8 mouse cellular contexts compared by ENCODE assay signal in genomic region chr1:181150827-181151534, GRCm38 (mm10). TPM values are rescaled to one million over a fixed set of nuclear protein-coding genes. Genes with fewer than 3 reads are reported as not detected.
DNase-seq lines count a peak whose midpoint lies in the region; ATAC-seq and TF ChIP-seq lines count a peak whose summit lies in the region.

No protein-coding gene starts in this region.

- H3K4me3 ChIP-seq in bone marrow macrophage, adult 2 months (ENCODE audit: insufficient read depth, low read length): peak overlapping the region; percentile 72
- peak overlapping the region; percentile 81 for H3K4me3 ChIP-seq in embryonic fibroblast, embryonic 13.5 days (ENCODE audit: insufficient read depth, low read length)
- peak overlapping the region; percentile 87 for H3K4me3 ChIP-seq in heart, embryonic 11.5 days (ENCODE audit: low read depth, low read length)
- peak overlapping the region; percentile 65 for H3K4me3 ChIP-seq in kidney, embryonic 16.5 days (ENCODE audit: low read length)
- H3K4me3 ChIP-seq in liver, adult 2 months (ENCODE audit: insufficient read depth, low read depth, low read length): peak overlapping the region; percentile 93
- H3K4me3 ChIP-seq in myocyte: peak overlapping the region; percentile 36

- peak overlapping the region; percentile 94 for H3K9ac ChIP-seq in heart, embryonic 11.5 days (ENCODE audit: low read depth, low read length)
- peak overlapping the region; percentile 77 for H3K9ac ChIP-seq in kidney, embryonic 16.5 days (replicated peaks; ENCODE audit: low read length)
- H3K9ac ChIP-seq in liver, adult 2 months (ENCODE audit: low read depth, low read length): peak overlapping the region; percentile 91

- DNase-seq in A20 (ENCODE audit: low read depth, low spot score): peak; percentile 92
- peak; percentile 75 for DNase-seq in liver, adult 2 months (ENCODE audit: extremely low read depth, low read depth, low spot score)
- DNase-seq in splenic B cell, adult 2 months (ENCODE audit: low read depth, low spot score): peak; percentile 92

- H3ac ChIP-seq in myocyte (ENCODE audit: control insufficient read depth, insufficient read length): peak overlapping the region; percentile 64

- peaks cover 10% of the 10 kb centered on the region; the same call in 1 of the 2 replicates for H3K79me2 ChIP-seq in liver, adult 2 months (ENCODE audit: control insufficient read depth, insufficient read depth, low read length)
- peaks cover 49% of the 10 kb centered on the region for H3K79me2 ChIP-seq in myocyte (ENCODE audit: control insufficient read depth, insufficient read depth)

- peak; percentile 90 for ATAC-seq in heart, embryonic 11.5 days (replicated peaks; ENCODE audit: insufficient number of reproducible peaks, low FRiP score, low TSS enrichment)
- ATAC-seq in kidney, embryonic 16.5 days (ENCODE audit: low FRiP score, low TSS enrichment): peak; percentile 93

- no peak for TF ChIP-seq CTCF in bone marrow macrophage, adult 2 months (IDR thresholded peaks at IDR 0.05; ENCODE audit: low read depth, low read length)
- no peak for TF ChIP-seq CTCF in embryonic fibroblast, embryonic 13.5 days (IDR thresholded peaks at IDR 0.05; ENCODE audit: borderline replicate concordance, insufficient read depth, low read length)
- no peak for TF ChIP-seq CTCF in liver, adult 2 months (IDR thresholded peaks at IDR 0.05; ENCODE audit: low read depth, low read length)

- H3K27me3 ChIP-seq in heart, embryonic 11.5 days (ENCODE audit: control insufficient read depth, insufficient read depth, low read length): no peaks in the 10 kb centered on the region
- no peaks in the 10 kb centered on the region for H3K27me3 ChIP-seq in kidney, embryonic 16.5 days (ENCODE audit: insufficient read depth, low read length)
- H3K27me3 ChIP-seq in liver, adult 2 months (ENCODE audit: control insufficient read depth, insufficient read depth, low read length): no peaks in the 10 kb centered on the region
- no peaks in the 10 kb centered on the region for H3K27me3 ChIP-seq in myocyte (ENCODE audit: control insufficient read depth, insufficient read depth, insufficient read length)
- no peaks in the 10 kb centered on the region for H3K27me3 ChIP-seq in splenic B cell, adult 2 months (ENCODE audit: control insufficient read depth, insufficient read depth, low read length, poor library complexity, severe bottlenecking)

- peaks cover 4% of the 10 kb centered on the region; the same call in 1 of the 2 replicates for H3K36me3 ChIP-seq in heart, embryonic 11.5 days (ENCODE audit: control insufficient read depth, insufficient read depth, low read length)
- peaks cover 13% of the 10 kb centered on the region for H3K36me3 ChIP-seq in kidney, embryonic 16.5 days (ENCODE audit: insufficient read depth, low read length)
- no peaks in the 10 kb centered on the region for H3K36me3 ChIP-seq in liver, adult 2 months (ENCODE audit: control insufficient read depth, insufficient read depth, low read length)
- peaks cover 17% of the 10 kb centered on the region for H3K36me3 ChIP-seq in myocyte (ENCODE audit: control insufficient read depth, insufficient read depth)
- H3K36me3 ChIP-seq in splenic B cell, adult 2 months (ENCODE audit: control insufficient read depth, insufficient read depth, low read length, poor library complexity, severe bottlenecking): 0 out of 2 replicates have a peak, but pooled peaks cover 3% of the 10 kb centered on the region

- WGBS in heart, embryonic 11.5 days (ENCODE audit: insufficient replicate concordance): under 1% methylated on average over 50 of the region's 59 CpGs
- under 1% methylated on average over 45 of the region's 59 CpGs for WGBS in kidney, embryonic 16.5 days
- WGBS in liver, adult 2 months: under 1% methylated on average over 59 of the region's 59 CpGs

- H3K4me1 ChIP-seq in bone marrow macrophage, adult 2 months (ENCODE audit: control insufficient read depth, insufficient read depth, low read length): peaks cover 12% of the 10 kb centered on the region
- H3K4me1 ChIP-seq in embryonic fibroblast, embryonic 13.5 days (ENCODE audit: control insufficient read depth, insufficient read depth, low read length): peaks cover 4% of the 10 kb centered on the region; the same call in 1 of the 2 replicates
- H3K4me1 ChIP-seq in heart, embryonic 11.5 days (ENCODE audit: control insufficient read depth, insufficient read depth, low read length): peaks cover 4% of the 10 kb centered on the region; the same call in 1 of the 2 replicates
- H3K4me1 ChIP-seq in kidney, embryonic 16.5 days (ENCODE audit: insufficient read depth, low read length): peaks cover 10% of the 10 kb centered on the region
- H3K4me1 ChIP-seq in liver, adult 2 months (ENCODE audit: control insufficient read depth, insufficient read depth, low read length): peaks cover 2% of the 10 kb centered on the region; the same call in 1 of the 2 replicates

- H3K27ac ChIP-seq in bone marrow macrophage, adult 2 months (ENCODE audit: insufficient read depth, low read depth, low read length): peak overlapping the region; percentile 46
- H3K27ac ChIP-seq in embryonic fibroblast, embryonic 13.5 days (ENCODE audit: insufficient read depth, low read length): peak overlapping the region; percentile 42; the same call in 1 of the 2 replicates
- peak overlapping the region; percentile 79 for H3K27ac ChIP-seq in heart, embryonic 11.5 days (ENCODE audit: low read depth, low read length)
- H3K27ac ChIP-seq in kidney, embryonic 16.5 days (ENCODE audit: low read length): peak overlapping the region; percentile 64
- no peak overlapping the region for H3K27ac ChIP-seq in liver, adult 2 months (replicated peaks; ENCODE audit: insufficient read depth, low read depth, low read length)

- no peak for TF ChIP-seq POLR2A in bone marrow macrophage, adult 2 months (IDR thresholded peaks at IDR 0.05; ENCODE audit: borderline replicate concordance, low read depth, low read length)
- peak; percentile 92 for TF ChIP-seq POLR2A in embryonic fibroblast, embryonic 13.5 days (IDR thresholded peaks at IDR 0.05; ENCODE audit: low read depth, low read length)
- TF ChIP-seq POLR2A in liver, adult 2 months (IDR thresholded peaks at IDR 0.05; ENCODE audit: extremely low read depth, insufficient read depth, low read length): 0 out of 2 replicates have a peak, but pooled peaks have one; percentile 12
- TF ChIP-seq POLR2A in myocyte (IDR thresholded peaks at IDR 0.05; ENCODE audit: insufficient read length, low read depth): peak; percentile 93

- H3K4me2 ChIP-seq in heart, embryonic 11.5 days: peak overlapping the region; percentile 79
- H3K4me2 ChIP-seq in kidney, embryonic 16.5 days (replicated peaks; ENCODE audit: low read depth, low read length): peak overlapping the region; percentile 68
- H3K4me2 ChIP-seq in myocyte (ENCODE audit: low read depth): peak overlapping the region; percentile 72

- no peaks in the 10 kb centered on the region for H3K9me3 ChIP-seq in heart, embryonic 11.5 days (replicated peaks; ENCODE audit: control insufficient read depth, low read length)
- no peaks in the 10 kb centered on the region for H3K9me3 ChIP-seq in kidney, embryonic 16.5 days (ENCODE audit: low read length)

TF ChIP-seq in myocyte, 11 proteins besides CTCF, POLR2A, EP300 and RAD21:
- TF ChIP-seq E2F4 (IDR thresholded peaks at IDR 0.05; ENCODE audit: insufficient read depth): peak; percentile 52
- TF ChIP-seq USF1 (IDR thresholded peaks at IDR 0.05; ENCODE audit: low read depth): no peak
- TF ChIP-seq POLR2AphosphoS2 (IDR thresholded peaks at IDR 0.05; ENCODE audit: insufficient read length, low read depth): peak; percentile 96
- TF ChIP-seq REST (IDR thresholded peaks at IDR 0.05; ENCODE audit: insufficient read depth, insufficient read length): no peak
- TF ChIP-seq TCF12 (IDR thresholded peaks at IDR 0.05; ENCODE audit: insufficient read depth, poor library complexity, severe bottlenecking): no peak
- TF ChIP-seq SRF (IDR thresholded peaks at IDR 0.05; ENCODE audit: control insufficient read depth, insufficient read length, low read depth): no peak
- peak; percentile 51 for TF ChIP-seq MAX (IDR thresholded peaks at IDR 0.05; ENCODE audit: low read depth)
- TF ChIP-seq TCF3 (IDR thresholded peaks at IDR 0.05; ENCODE audit: insufficient read length, low read depth): no peak
- no peak for TF ChIP-seq CEBPB (IDR thresholded peaks at IDR 0.05; ENCODE audit: insufficient read depth, poor library complexity, severe bottlenecking)
- peak in 1 of 3 experiments; percentile 20 for TF ChIP-seq MYOD1 (IDR thresholded peaks at IDR 0.05; ENCODE audit: control insufficient read depth in 1 of 3, insufficient read length in 2 of 3, low read depth in 2 of 3)
- peak in 1 of 3 experiments; percentile 9 for TF ChIP-seq MYOG (IDR thresholded peaks at IDR 0.05; ENCODE audit: control insufficient read depth in 1 of 3, insufficient read depth in 1 of 3, insufficient read length in 2 of 3, low read depth in 2 of 3)

RNA-seq across cellular contexts. Expression of gene Cnih4, which starts 6.5 kb away (rescaled TPM):
- 68.5 and 82.2 TPM in 2 replicates for polyA plus RNA-seq in bone marrow macrophage, adult 2 months (2012; ENCODE audit: insufficient read depth, insufficient read length, missing spikeins)
- polyA plus RNA-seq in embryonic fibroblast, embryonic 13.5 days (2011; ENCODE audit: insufficient read length, low read depth, missing spikeins): 88.6 and 104 TPM in 2 replicates
- polyA plus RNA-seq in heart, embryonic 11.5 days (2014; fragmentation: Nextera tagmentation; extraction: Ambion mirVana): 147 and 150 TPM in 2 replicates
- 119 and 140 TPM in 2 replicates for polyA plus RNA-seq in kidney, embryonic 16.5 days (2015; fragmentation: Nextera tagmentation; extraction: Ambion mirVana)
- 6.9 and 9.8 TPM in 2 replicates for total RNA-seq in liver, adult 2 months (2014; rRNA removed)
- 4.2 and 6.8 TPM in 2 replicates for polyA plus RNA-seq in liver, adult 2 months (2012; rRNA removed)
- 56.8 TPM for polyA plus RNA-seq in myocyte (2012; fragmentation: generic; extraction: Trizol)

RNA-seq across cellular contexts. Expression of gene Nvl, which starts 7.0 kb away (rescaled TPM):
- polyA plus RNA-seq in bone marrow macrophage, adult 2 months (2012; ENCODE audit: insufficient read depth, insufficient read length, missing spikeins): 25.9 and 27.7 TPM in 2 replicates
- polyA plus RNA-seq in embryonic fibroblast, embryonic 13.5 days (2011; ENCODE audit: insufficient read length, low read depth, missing spikeins): 51.0 and 55.5 TPM in 2 replicates
- polyA plus RNA-seq in heart, embryonic 11.5 days (2014; fragmentation: Nextera tagmentation; extraction: Ambion mirVana): 25.4 and 25.6 TPM in 2 replicates
- polyA plus RNA-seq in kidney, embryonic 16.5 days (2015; fragmentation: Nextera tagmentation; extraction: Ambion mirVana): 32.3 and 39.0 TPM in 2 replicates
- total RNA-seq in liver, adult 2 months (2014; rRNA removed): 5.3 and 7.5 TPM in 2 replicates
- polyA plus RNA-seq in liver, adult 2 months (2012; rRNA removed): 2.5 and 5.0 TPM in 2 replicates
- 7.8 TPM for polyA plus RNA-seq in myocyte (2012; fragmentation: generic; extraction: Trizol)

Comparison
In these comparisons a context has a peak if more than half of its experiments do, and no peak if none do; other contexts are left out.
1. H3K4me3 ChIP-seq: peak in every context shown above with its lines; median percentile 93 in liver, adult 2 months; 87 in heart, embryonic 11.5 days; 81 in embryonic fibroblast, embryonic 13.5 days; 72 in bone marrow macrophage, adult 2 months; 65 in kidney, embryonic 16.5 days; 36 in myocyte.